Mouse (Mus musculus): ENCODE measurements around the gene Tmbim6. TPM values are rescaled to one million over a fixed set of nuclear protein-coding genes. Genes with fewer than 3 reads are reported as not detected.
A peak's percentile ranks its signal among the peaks of the same experiment; 100 is the strongest.

Tmbim6 gene
- total RNA-seq, 2 experiments from 2014 or later: 309 to 315 TPM

GRCm38 (mm10) chr15:99408845-99409244 lies 16.2 kb downstream of the Tmbim6 start:
- DNase-seq (ENCODE audit: extremely low spot score in 1 of 2, low spot score in 2 of 2): no peak
- intact Hi-C loops (cut with DNase I): no loop called here

GRCm38 (mm10) chr15:99411747-99412146 lies 19.1 kb downstream of the Tmbim6 start:
- intact Hi-C loops (cut with DNase I): loop anchor here (10.0 kb wide), 1 partner anchor 173 kb away; no protein-coding TSS in a partner anchor
- DNase-seq (ENCODE audit: extremely low spot score in 1 of 2, low spot score in 2 of 2): no peak

GRCm38 (mm10) chr15:99415793-99416192 lies 23.1 kb downstream of the Tmbim6 start:
- intact Hi-C loops (cut with DNase I): loop anchor here (1.0 to 10.0 kb wide), 2 partner anchors 54 to 169 kb away; no protein-coding TSS in a partner anchor

GRCm38 (mm10) chr15:99416348-99416882 lies 23.7 kb downstream of the Tmbim6 start:
- intact Hi-C loops (cut with DNase I): loop anchor here (1.0 to 10.0 kb wide), 2 partner anchors 53 to 168 kb away; no protein-coding TSS in a partner anchor
- DNase-seq (ENCODE audit: extremely low spot score in 1 of 2, low spot score in 2 of 2): peak; percentile 80 to 83

More at GRCm38 (mm10) chr15:99415793-99416192, 23.1 kb downstream of the Tmbim6 start:
- peak in 1 of 2 experiments; percentile 64 for DNase-seq (ENCODE audit: extremely low spot score in 1 of 2, low spot score in 2 of 2)

GRCm38 (mm10) chr15:99416957-99417356 lies 24.3 kb downstream of the Tmbim6 start:
- intact Hi-C loops (cut with DNase I): loop anchor here (1.0 to 10.0 kb wide), 2 partner anchors 52 to 168 kb away; no protein-coding TSS in a partner anchor
- no peak for DNase-seq (ENCODE audit: extremely low spot score in 1 of 2, low spot score in 2 of 2)

- intact Hi-C loops (cut with DNase I): loop anchor here (10.0 kb wide), 1 partner anchor 167 kb away; no protein-coding TSS in a partner anchor
- DNase-seq (ENCODE audit: extremely low spot score in 1 of 2, low spot score in 2 of 2): no peak
Observed at GRCm38 (mm10) chr15:99417692-99418271, 25.1 kb downstream of the Tmbim6 start.

- intact Hi-C loops (cut with DNase I): no loop called here
- no peak for DNase-seq (ENCODE audit: extremely low spot score in 1 of 2, low spot score in 2 of 2)
Observed at GRCm38 (mm10) chr15:99420101-99420500, 27.4 kb downstream of the Tmbim6 start.

GRCm38 (mm10) chr15:99420521-99421014 lies 27.9 kb downstream of the Tmbim6 start:
- intact Hi-C loops (cut with DNase I): no loop called here
- peak; percentile 20 to 87 for DNase-seq (ENCODE audit: extremely low spot score in 1 of 2, low spot score in 2 of 2)

- peak in 1 of 2 experiments; percentile 68 for DNase-seq (ENCODE audit: extremely low spot score in 1 of 2, low spot score in 2 of 2)
- intact Hi-C loops (cut with DNase I): no loop called here
Observed at GRCm38 (mm10) chr15:99421152-99421551, 28.5 kb downstream of the Tmbim6 start.

GRCm38 (mm10) chr15:99421676-99422075 lies 29.0 kb downstream of the Tmbim6 start:
- DNase-seq (ENCODE audit: extremely low spot score in 1 of 2, low spot score in 2 of 2): no peak
- intact Hi-C loops (cut with DNase I): no loop called here

GRCm38 (mm10) chr15:99422551-99422950 lies 29.9 kb downstream of the Tmbim6 start:
- intact Hi-C loops (cut with DNase I): no loop called here
- no peak for DNase-seq (ENCODE audit: extremely low spot score in 1 of 2, low spot score in 2 of 2)

GRCm38 (mm10) chr15:99423131-99423530 lies 30.4 kb downstream of the Tmbim6 start:
- DNase-seq (ENCODE audit: extremely low spot score in 1 of 2, low spot score in 2 of 2): no peak
- intact Hi-C loops (cut with DNase I): no loop called here

- intact Hi-C loops (cut with DNase I): no loop called here
- no peak for DNase-seq (ENCODE audit: extremely low spot score in 1 of 2, low spot score in 2 of 2)
Observed at GRCm38 (mm10) chr15:99423884-99424283, 31.2 kb downstream of the Tmbim6 start.

GRCm38 (mm10) chr15:99430394-99430793 lies 37.7 kb downstream of the Tmbim6 start:
- intact Hi-C loops (cut with DNase I): no loop called here
- no peak for DNase-seq (ENCODE audit: extremely low spot score in 1 of 2, low spot score in 2 of 2)

GRCm38 (mm10) chr15:99431063-99431462 lies 38.4 kb downstream of the Tmbim6 start:
- intact Hi-C loops (cut with DNase I): no loop called here
- DNase-seq (ENCODE audit: extremely low spot score in 1 of 2, low spot score in 2 of 2): no peak

- intact Hi-C loops (cut with DNase I): no loop called here
- no peak for DNase-seq (ENCODE audit: extremely low spot score in 1 of 2, low spot score in 2 of 2)
Observed at GRCm38 (mm10) chr15:99431504-99431903, 38.8 kb downstream of the Tmbim6 start.

GRCm38 (mm10) chr15:99431967-99432366 lies 39.3 kb downstream of the Tmbim6 start:
- DNase-seq (ENCODE audit: extremely low spot score in 1 of 2, low spot score in 2 of 2): no peak
- intact Hi-C loops (cut with DNase I): no loop called here

GRCm38 (mm10) chr15:99433081-99433718 lies 40.5 kb downstream of the Tmbim6 start:
- no peak for DNase-seq (ENCODE audit: extremely low spot score in 1 of 2, low spot score in 2 of 2)
- intact Hi-C loops (cut with DNase I): no loop called here

- DNase-seq (ENCODE audit: extremely low spot score in 1 of 2, low spot score in 2 of 2): no peak
- intact Hi-C loops (cut with DNase I): no loop called here
Observed at GRCm38 (mm10) chr15:99433913-99434312, 41.2 kb downstream of the Tmbim6 start.

All from left cerebral cortex, postnatal 10 days (tissue).